Mouse (Mus musculus): ENCODE results near the gene Fut2.

GRCm38 (mm10) chr7:45692364-45692763 lies 26.2 kb upstream of the Fut2 start:
- TF ChIP-seq CTCF (IDR thresholded peaks at IDR 0.05; ENCODE audit: extremely low read depth, insufficient read depth, low read length) (no peak), POLR2A (IDR thresholded peaks at IDR 0.05; ENCODE audit: extremely low read depth, insufficient read depth, low read length) (no peak)

Data from cortical plate, adult 2 months (tissue).